Mouse (Mus musculus) thymus, adult 2 months (tissue): ENCODE measurements around the gene Dvl2.

Source experiments
- CTCF ChIP-seq: fragments of 200-500 bp; IDR thresholded peaks from 2 replicates; pipeline ENCODE4 v1.5.1; 2012; ENCODE audit warnings: mild to moderate bottlenecking, control low read depth, low read length, moderate library complexity, borderline replicate concordance; ENCODE audit not compliant: control insufficient read depth, poor library complexity, insufficient read depth; ENCODE audit errors: extremely low read depth
- POLR2A ChIP-seq: fragments of 200-500 bp; IDR thresholded peaks from 2 replicates; pipeline ENCODE4 v1.6.1; 2012; ENCODE audit warnings: mild to moderate bottlenecking, low read length, control low read depth, moderate library complexity; ENCODE audit not compliant: control insufficient read depth, poor library complexity, insufficient read depth; ENCODE audit errors: extremely low read depth

GRCm38 (mm10) chr11:69983377-69983776, 17.0 kb upstream of the Dvl2 start:
- TF ChIP-seq CTCF (no peak), POLR2A (no peak)
